Mouse (Mus musculus) spleen, postnatal 14 days (tissue): ENCODE measurements around the gene Hmx2.

Experiments used
- DNase-seq, 2 experiments: peaks; one replicate each; pipeline ENCODE4 v3.0.0; 2021 to 2022; ENCODE audit warnings: low spot score in 2 of 2

The Hmx2 gene

GRCm38 (mm10) chr7:131556541-131557271 is 8.1 kb downstream of the Hmx2 start:
- DNase-seq, result no peak

- DNase-seq, result no peak
These were observed 9.2 kb downstream of the Hmx2 start for GRCm38 (mm10) chr7:131557751-131558150.

GRCm38 (mm10) chr7:131559986-131560696 is 11.6 kb downstream of the Hmx2 start, which contains the start of gene Bub3:
TSS of gene Bub3 (plus strand) at chr7:131560222.
- peak; percentile 73 to 83 for DNase-seq

- DNase-seq, result no peak
These were observed 12.1 kb downstream of the Hmx2 start for GRCm38 (mm10) chr7:131560697-131561042.

- no peak for DNase-seq
These were observed 26.7 kb downstream of the Hmx2 start for GRCm38 (mm10) chr7:131575246-131575645.

GRCm38 (mm10) chr7:131582178-131582577 is 33.6 kb downstream of the Hmx2 start:
- DNase-seq, result no peak

- DNase-seq, result no peak
These were observed 37.0 kb downstream of the Hmx2 start for GRCm38 (mm10) chr7:131585551-131585950.

GRCm38 (mm10) chr7:131597779-131598482 is 49.4 kb downstream of the Hmx2 start:
- DNase-seq, result no peak

- no peak for DNase-seq
These were observed 49.9 kb downstream of the Hmx2 start for GRCm38 (mm10) chr7:131598483-131598824.

GRCm38 (mm10) chr7:131602106-131602505 is 53.5 kb downstream of the Hmx2 start:
- no peak for DNase-seq

GRCm38 (mm10) chr7:131603186-131603585 is 54.6 kb downstream of the Hmx2 start:
- no peak for DNase-seq

GRCm38 (mm10) chr7:131604946-131605345 is 56.4 kb downstream of the Hmx2 start:
- no peak for DNase-seq

GRCm38 (mm10) chr7:131605481-131605880 is 56.9 kb downstream of the Hmx2 start:
- DNase-seq, result no peak
